Mouse (Mus musculus) brain, embryonic 14.5 days (tissue): ENCODE results near the gene Ccdc88a. TPM values are rescaled to one million over a fixed set of nuclear protein-coding genes. Genes with fewer than 3 reads are reported as not detected.

ENCODE experiments used
- DNase-seq: peaks from one replicate; pipeline ENCODE4 v3.0.0-alpha.2; 2011; ENCODE audit warnings: low read depth
- CTCF ChIP-seq: fragments of 200-500 bp; IDR thresholded peaks from 2 replicates; pipeline ENCODE4 v1.5.1; 2012; ENCODE audit warnings: inconsistent platforms, mild to moderate bottlenecking, moderate library complexity, borderline replicate concordance; ENCODE audit not compliant: insufficient read depth, insufficient read length; ENCODE audit errors: extremely low read depth
- POLR2A ChIP-seq: fragments of 200-500 bp; IDR thresholded peaks from 2 replicates; pipeline ENCODE4 v1.6.1; 2012; ENCODE audit warnings: mild to moderate bottlenecking, inconsistent platforms, borderline replicate concordance; ENCODE audit not compliant: poor library complexity, insufficient read depth, insufficient read length, severe bottlenecking; ENCODE audit errors: extremely low read depth
- polyA plus RNA-seq: library from polyadenylated mRNA; depleted of rRNA; stranded (reverse); fragments of >200 nt; gene quantifications from 2 replicates; pipeline ENCODE4 v1.2.3, GENCODE M21; 2012; rRNA removed

Gene Ccdc88a
- polyA plus RNA-seq, 1 experiment, result 31.7 TPM

- no peak for DNase-seq
- TF ChIP-seq CTCF, result no peak
- no peak for TF ChIP-seq POLR2A
Observed at GRCm38 (mm10) chr11:29546762-29547161, 173.3 kb downstream of the Ccdc88a start.

GRCm38 (mm10) chr11:29547249-29547751 is 173.8 kb downstream of the Ccdc88a start:
- DNase-seq, result no peak
- TF ChIP-seq POLR2A, result no peak
- no peak for TF ChIP-seq CTCF

GRCm38 (mm10) chr11:29547752-29548503 is 174.5 kb downstream of the Ccdc88a start, which contains the start of the genes Clhc1 and Rps27a:
Gene Clhc1, plus strand, starts transcription at chr11:29547950.
Gene Rps27a, minus strand, starts transcription at chr11:29548109.
- TF ChIP-seq CTCF (peak; percentile 5; the same call in 1 of the 2 replicates), POLR2A (peak; percentile 60; the same call in 1 of the 2 replicates)
- peak; percentile 97 for DNase-seq

GRCm38 (mm10) chr11:29548504-29549424 is 175.3 kb downstream of the Ccdc88a start:
- DNase-seq, result no peak
- no peak for TF ChIP-seq CTCF
- no peak for TF ChIP-seq POLR2A

- DNase-seq, result no peak
- TF ChIP-seq POLR2A, result no peak
- no peak for TF ChIP-seq CTCF
Observed at GRCm38 (mm10) chr11:29549425-29549778, 175.9 kb downstream of the Ccdc88a start.

Other genes with a start within 250 kb of the Ccdc88a start
- 18.4 and 25.8 TPM in 2 replicates for gene Pnpt1, start 242.9 kb upstream of the Ccdc88a start, polyA plus RNA-seq
- 16.7 and 23.4 TPM in 2 replicates for gene Ppp4r3b, start 200.8 kb upstream of the Ccdc88a start, polyA plus RNA-seq
- 29.8 and 44.8 TPM in 2 replicates for gene Cfap36, start 126.2 kb upstream of the Ccdc88a start, polyA plus RNA-seq
- 4.6 TPM in 2 replicates for gene Prorsd1, start 141.4 kb downstream of the Ccdc88a start, polyA plus RNA-seq
- 27.1 and 30.6 TPM in 2 replicates for gene Mtif2, start 152.8 kb downstream of the Ccdc88a start, polyA plus RNA-seq
- gene Clhc1, start 174.3 kb downstream of the Ccdc88a start, polyA plus RNA-seq, result 0.23 and 0.24 TPM in 2 replicates
- 884 and 893 TPM in 2 replicates for gene Rps27a, start 174.5 kb downstream of the Ccdc88a start, polyA plus RNA-seq